Mouse (Mus musculus) gastrocnemius, postnatal 36 days (tissue): ENCODE data around the gene Gm21981. TPM values are rescaled to one million over a fixed set of nuclear protein-coding genes. Genes with fewer than 3 reads are reported as not detected.
A peak's percentile ranks its signal among the peaks of the same experiment; 100 is the strongest.

Source experiments
- DNase-seq, 2 experiments: peaks; one replicate each; pipeline ENCODE4 v3.0.0; 2022
- intact Hi-C: fragments of 180-260 bp; cut with DNase I; formaldehyde crosslinking; loops from one replicate; pipeline ENCODE4 v1.15.1; 2025
- total RNA-seq, 2 experiments: library from RNA; stranded (reverse); gene quantifications; 2 replicates each; pipeline ENCODE4 v1.2.3; 2021

The Gm21981 gene
- total RNA-seq, 2 experiments from 2014 or later = 0.18 to 0.62 TPM

- no peak for DNase-seq
- intact Hi-C loops = no loop called here
Measured at GRCm38 (mm10) chr17:47704692-47705091, 10.4 kb upstream of the Gm21981 start.

- intact Hi-C loops = no loop called here
- no peak for DNase-seq
Measured at GRCm38 (mm10) chr17:47703556-47703955, 9.3 kb upstream of the Gm21981 start.

- intact Hi-C loops = no loop called here
- no peak for DNase-seq
Measured at GRCm38 (mm10) chr17:47702548-47703345, 8.5 kb upstream of the Gm21981 start.

- no peak for DNase-seq
- intact Hi-C loops = no loop called here
Measured at GRCm38 (mm10) chr17:47701793-47702192, 7.5 kb upstream of the Gm21981 start.

GRCm38 (mm10) chr17:47699055-47699454 lies 4.8 kb upstream of the Gm21981 start:
- intact Hi-C loops = no loop called here
- DNase-seq = no peak

GRCm38 (mm10) chr17:47698156-47698555 lies 3.9 kb upstream of the Gm21981 start:
- intact Hi-C loops = no loop called here
- DNase-seq = no peak

- intact Hi-C loops = no loop called here
- DNase-seq = no peak
Measured at GRCm38 (mm10) chr17:47695337-47695710, 1.1 kb upstream of the Gm21981 start.

GRCm38 (mm10) chr17:47694503-47695336 lies 465 bp upstream of the Gm21981 start, which contains the start of gene Prickle4:
Prickle4 (minus strand) TSS chr17:47694736.
- intact Hi-C loops = no loop called here
- DNase-seq = peak; percentile 96 to 99

- DNase-seq = no peak
- intact Hi-C loops = no loop called here
Measured at GRCm38 (mm10) chr17:47693671-47694441, 399 bp downstream of the Gm21981 start.

- intact Hi-C loops = no loop called here
- no peak for DNase-seq
Measured at GRCm38 (mm10) chr17:47691650-47692049, 2.6 kb downstream of the Gm21981 start.

- intact Hi-C loops = loop anchor here (5.0 kb wide), 1 partner anchor 188 kb away; the partner anchor contains the start of gene Taf8
- no peak for DNase-seq
Measured at GRCm38 (mm10) chr17:47689894-47690293, 4.4 kb downstream of the Gm21981 start.

- peak; percentile 40 to 45 for DNase-seq
- intact Hi-C loops = loop anchor here (5.0 kb wide), 1 partner anchor 187 kb away; the partner anchor contains the start of gene Taf8
Measured at GRCm38 (mm10) chr17:47688608-47689575, 5.4 kb downstream of the Gm21981 start, which contains the start of gene Frs3. Frs3 (plus strand) TSS chr17:47689030.

GRCm38 (mm10) chr17:47688344-47688607 lies 6.0 kb downstream of the Gm21981 start, which contains the start of gene Tomm6:
Tomm6 (minus strand) TSS chr17:47688386.
- DNase-seq = no peak
- intact Hi-C loops = loop anchor here (5.0 kb wide), 1 partner anchor 186 kb away; the partner anchor contains the start of gene Taf8

GRCm38 (mm10) chr17:47687409-47688343 lies 6.6 kb downstream of the Gm21981 start:
- intact Hi-C loops = loop anchor here (5.0 kb wide), 1 partner anchor 185 kb away; the partner anchor contains the start of gene Taf8
- peak; percentile 88 to 91 for DNase-seq

GRCm38 (mm10) chr17:47682836-47683235 lies 11.4 kb downstream of the Gm21981 start:
- DNase-seq = no peak
- intact Hi-C loops = no loop called here

- intact Hi-C loops = loop anchor here (5.0 kb wide), 2 partner anchors 66 to 171 kb away; partner anchors contain the start of genes Bysl, Ccnd3, Gm20517 and Med20
- no peak for DNase-seq
Measured at GRCm38 (mm10) chr17:47678702-47679101, 15.6 kb downstream of the Gm21981 start.

GRCm38 (mm10) chr17:47678238-47678637 lies 16.0 kb downstream of the Gm21981 start:
- no peak for DNase-seq
- intact Hi-C loops = loop anchor here (5.0 kb wide), 2 partner anchors 66 to 171 kb away; partner anchors contain the start of genes Bysl, Ccnd3, Gm20517 and Med20

GRCm38 (mm10) chr17:47676581-47676980 lies 17.7 kb downstream of the Gm21981 start:
- DNase-seq = peak; percentile 47 to 56
- intact Hi-C loops = loop anchor here (5.0 kb wide), 2 partner anchors 64 to 169 kb away; partner anchors contain the start of genes Bysl, Ccnd3, Gm20517 and Med20
